Mouse (Mus musculus) MN1 (cell line): ENCODE measurements around the gene Jsrp1.

Experiments
- DNase-seq: peaks from one replicate; pipeline ENCODE4 v3.0.0-alpha.2; 2016; ENCODE audit warnings: low spot score

Jsrp1 gene

GRCm38 (mm10) chr10:80792175-80793032, 20.9 kb downstream of the Jsrp1 start:
- DNase-seq = peak; percentile 74

GRCm38 (mm10) chr10:80791476-80792174, 21.7 kb downstream of the Jsrp1 start:
- DNase-seq = no peak

- DNase-seq = no peak
These were observed 22.4 kb downstream of the Jsrp1 start for GRCm38 (mm10) chr10:80790761-80791404.

GRCm38 (mm10) chr10:80787517-80787916, 25.8 kb downstream of the Jsrp1 start:
- no peak for DNase-seq

- DNase-seq = no peak
These were observed 27.3 kb downstream of the Jsrp1 start for GRCm38 (mm10) chr10:80785963-80786362.

GRCm38 (mm10) chr10:80784871-80785270, 28.4 kb downstream of the Jsrp1 start:
- no peak for DNase-seq

- no peak for DNase-seq
These were observed 29.0 kb downstream of the Jsrp1 start for GRCm38 (mm10) chr10:80784302-80784701.

GRCm38 (mm10) chr10:80779565-80779964, 33.7 kb downstream of the Jsrp1 start:
- no peak for DNase-seq

- DNase-seq = no peak
These were observed 36.2 kb downstream of the Jsrp1 start for GRCm38 (mm10) chr10:80777123-80777522.

- DNase-seq = no peak
These were observed 36.9 kb downstream of the Jsrp1 start for GRCm38 (mm10) chr10:80776358-80776869.

- peak; percentile 48 for DNase-seq
These were observed 37.6 kb downstream of the Jsrp1 start for GRCm38 (mm10) chr10:80775731-80776130.

GRCm38 (mm10) chr10:80774981-80775380, 38.3 kb downstream of the Jsrp1 start:
- no peak for DNase-seq

GRCm38 (mm10) chr10:80774549-80774948, 38.7 kb downstream of the Jsrp1 start:
- DNase-seq = peak; percentile 94

GRCm38 (mm10) chr10:80773816-80774215, 39.5 kb downstream of the Jsrp1 start:
- DNase-seq = no peak

- DNase-seq = no peak
These were observed 44.9 kb downstream of the Jsrp1 start for GRCm38 (mm10) chr10:80768365-80768764.

- DNase-seq = no peak
These were observed 47.0 kb downstream of the Jsrp1 start for GRCm38 (mm10) chr10:80766161-80766815.

GRCm38 (mm10) chr10:80765746-80766145, 47.6 kb downstream of the Jsrp1 start:
- DNase-seq = no peak

GRCm38 (mm10) chr10:80763502-80763901, 49.8 kb downstream of the Jsrp1 start:
- no peak for DNase-seq

GRCm38 (mm10) chr10:80761821-80762220, 51.5 kb downstream of the Jsrp1 start:
- no peak for DNase-seq

GRCm38 (mm10) chr10:80760596-80761524, 52.4 kb downstream of the Jsrp1 start:
- no peak for DNase-seq

- DNase-seq = peak; percentile 31
These were observed 54.6 kb downstream of the Jsrp1 start for GRCm38 (mm10) chr10:80758651-80759050.
